Mouse (Mus musculus) liver, embryonic 16.5 days (tissue): ENCODE data around the gene Iqgap2. TPM values are rescaled to one million over a fixed set of nuclear protein-coding genes. Genes with fewer than 3 reads are reported as not detected.

ENCODE experiments used
- ATAC-seq: fragments of 200-750 bp; cut with Nextera tagmentation; 2 replicates; pipeline ENCODE4 v1.8.0; 2017; ENCODE audit warnings: low read depth, mild to moderate bottlenecking, moderate number of reproducible peaks, moderate library complexity
- H3K27ac ChIP-seq: fragments of 300-500 bp; sonication (generic); 2 replicates; pipeline ENCODE4 v1.5.1; 2014; ENCODE audit warnings: mild to moderate bottlenecking, low read length
- H3K27me3 ChIP-seq: fragments of 300-500 bp; sonication (generic); 2 replicates; pipeline ENCODE4 v1.6.1; 2014; ENCODE audit warnings: low read depth, low read length, mixed read lengths; ENCODE audit not compliant: control insufficient read depth, insufficient read depth
- H3K36me3 ChIP-seq: fragments of 300-500 bp; sonication (generic); 2 replicates; pipeline ENCODE4 v1.6.1; 2014; ENCODE audit warnings: mild to moderate bottlenecking; ENCODE audit not compliant: control insufficient read depth, insufficient read depth
- H3K4me1 ChIP-seq: fragments of 300-500 bp; sonication (generic); 2 replicates; pipeline ENCODE4 v1.6.1; 2014; ENCODE audit warnings: low read depth, low read length, mixed read lengths; ENCODE audit not compliant: control insufficient read depth
- H3K4me2 ChIP-seq: fragments of 300-500 bp; sonication (generic); 2 replicates; pipeline ENCODE4 v1.6.1; 2014; ENCODE audit warnings: low read depth, low read length, mixed read lengths
- H3K4me3 ChIP-seq: fragments of 300-500 bp; sonication (generic); 2 replicates; pipeline ENCODE4 v1.5.1; 2014; ENCODE audit warnings: low read depth, mild to moderate bottlenecking, low read length
- H3K9ac ChIP-seq: fragments of 300-500 bp; sonication (generic); 2 replicates; pipeline ENCODE4 v1.6.1; 2014; ENCODE audit warnings: low read depth, low read length
- H3K9me3 ChIP-seq: fragments of 300-500 bp; sonication (generic); replicated peaks from 2 replicates; pipeline ENCODE4 v1.6.1; 2016; ENCODE audit warnings: low read length; ENCODE audit not compliant: control insufficient read depth
- WGBS: fragments of 180-500 bp; shearing (Covaris S2); extraction: QIAGEN DNeasy Blood & Tissue Kit; methylation state at CpG from one replicate; pipeline ENCODE4 v1.1.7; 2014; ENCODE audit not compliant: insufficient replicate concordance; 5-methylcytosine and 5-hydroxymethylcytosine counted together
- polyA plus RNA-seq: library from polyadenylated mRNA; unstranded; fragments of >200 nt; fragmentation: Nextera tagmentation; extraction: Ambion mirVana; gene quantifications from 2 replicates; pipeline ENCODE4 v1.2.1, GENCODE M21; 2015

Iqgap2 gene
- polyA plus RNA-seq, 1 experiment from 2014 or later: 20.3 TPM

DNA sequence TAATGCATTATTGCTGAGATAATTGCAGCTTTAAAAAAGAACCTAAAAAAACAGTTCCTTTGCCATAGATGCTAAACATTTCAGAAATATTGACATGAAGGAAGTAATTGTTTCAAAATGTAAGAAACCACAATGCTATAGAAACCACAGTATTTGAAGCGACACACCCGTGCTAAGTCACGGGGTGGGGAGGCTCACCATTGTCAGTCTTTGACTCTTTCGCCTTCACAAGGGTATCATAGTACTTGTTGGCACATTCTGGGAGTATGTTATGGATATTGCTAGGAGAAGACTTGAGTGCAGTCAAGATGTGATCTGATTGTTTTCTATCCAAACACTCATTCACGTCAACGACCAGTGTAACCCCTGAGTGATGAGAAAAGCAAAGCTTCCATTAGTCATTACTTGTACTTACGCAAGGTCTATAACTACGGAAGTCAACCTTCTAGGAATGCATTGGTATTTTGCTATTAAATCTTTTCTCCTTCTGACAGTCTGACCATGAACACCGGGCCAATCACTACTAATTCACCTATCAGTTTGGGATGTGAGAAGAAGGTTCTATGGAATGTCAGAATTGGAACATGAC, 207.0 kb downstream of the Iqgap2 start:
- no peak overlapping the region for H3K27ac ChIP-seq
- H3K4me2 ChIP-seq: no peak overlapping the region
- ATAC-seq: no peak
- no peaks in the 10 kb centered on the region for H3K9me3 ChIP-seq
- H3K4me1 ChIP-seq: peaks cover 29% of the 10 kb centered on the region
- no peaks in the 10 kb centered on the region for H3K27me3 ChIP-seq
- H3K9ac ChIP-seq: no peak overlapping the region
- 62% methylated on average over 9 of the region's 9 CpGs for WGBS
- no peak overlapping the region for H3K4me3 ChIP-seq
- no peaks in the 10 kb centered on the region; the same call in 1 of the 2 replicates for H3K36me3 ChIP-seq

DNA sequence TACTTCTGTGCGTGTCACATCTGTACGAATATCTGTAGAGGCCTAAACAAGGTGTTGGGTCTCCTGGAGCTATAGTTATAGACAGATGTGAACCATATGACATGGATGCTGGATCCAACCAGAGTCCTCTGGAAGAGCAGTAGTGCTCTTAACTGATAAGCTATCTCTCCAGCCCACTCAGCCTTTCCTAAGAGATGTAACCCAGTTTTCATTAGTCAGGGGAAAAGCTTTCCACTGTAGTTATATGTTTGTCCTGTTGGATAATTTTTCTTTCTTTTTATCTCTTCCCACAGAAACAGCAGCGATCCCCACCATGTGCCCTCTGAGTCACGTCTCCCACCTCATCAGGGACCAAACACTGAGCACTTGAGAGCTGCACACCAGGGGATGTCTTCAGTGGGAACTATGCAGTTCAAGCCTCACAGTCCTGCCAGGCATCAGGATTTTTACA, 212.2 kb downstream of the Iqgap2 start:
- H3K4me3 ChIP-seq: 0 out of 2 replicates have a peak overlapping the region, but pooled peaks have one; percentile 12
- ATAC-seq: peak; percentile 97
- no peaks in the 10 kb centered on the region for H3K27me3 ChIP-seq
- H3K4me2 ChIP-seq: peak overlapping the region; percentile 56
- peaks cover 27% of the 10 kb centered on the region for H3K4me1 ChIP-seq
- no peaks in the 10 kb centered on the region for H3K9me3 ChIP-seq
- peak overlapping the region; percentile 100 for H3K27ac ChIP-seq
- peaks cover 3% of the 10 kb centered on the region; the same call in 1 of the 2 replicates for H3K36me3 ChIP-seq
- 28% methylated on average over 4 of the region's 4 CpGs for WGBS
- peak overlapping the region; percentile 56 for H3K9ac ChIP-seq

DNA sequence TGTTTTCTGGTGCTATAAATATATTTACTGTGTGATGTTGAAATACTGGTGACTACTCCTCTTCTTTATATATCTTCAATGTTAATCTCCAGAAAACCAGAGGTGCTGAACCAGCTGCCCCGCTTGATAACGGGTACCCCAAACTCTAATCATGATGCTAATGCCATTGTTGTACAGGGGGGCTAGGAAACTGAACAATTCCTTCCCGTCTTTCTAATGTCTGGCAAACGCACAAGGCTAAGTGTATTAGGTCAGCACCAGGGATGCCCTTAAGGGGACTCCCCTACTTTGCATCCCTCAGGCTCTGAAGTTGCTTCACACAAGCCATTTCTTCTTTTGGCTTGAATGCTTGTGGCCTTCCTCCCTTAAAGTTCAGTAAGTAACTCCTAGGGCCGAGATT, 212.6 kb downstream of the Iqgap2 start:
- Histone ChIP-seq H3K27me3 (no peaks in the 10 kb centered on the region), H3K36me3 (peaks cover 3% of the 10 kb centered on the region; the same call in 1 of the 2 replicates), H3K4me3 (0 out of 2 replicates have a peak overlapping the region, but pooled peaks have one; percentile 12), H3K27ac (peak overlapping the region; percentile 100), H3K9me3 (no peaks in the 10 kb centered on the region), H3K4me2 (peak overlapping the region; percentile 56), H3K4me1 (peaks cover 30% of the 10 kb centered on the region), H3K9ac (peak overlapping the region; percentile 56)
- ATAC-seq: peak; percentile 71
- 31% methylated on average over 5 of the region's 5 CpGs for WGBS

- H3K9me3 ChIP-seq: no peaks in the 10 kb centered on the region
- H3K36me3 ChIP-seq: peaks cover 27% of the 10 kb centered on the region
- ATAC-seq: peak; percentile 4; the same call in 1 of the 2 replicates
- WGBS: 41% methylated on average over 7 of the region's 7 CpGs
- H3K4me1 ChIP-seq: peaks cover 29% of the 10 kb centered on the region
- H3K27me3 ChIP-seq: no peaks in the 10 kb centered on the region
- H3K4me2 ChIP-seq: peak overlapping the region; percentile 69
- H3K27ac ChIP-seq: peak overlapping the region; percentile 99
- peak overlapping the region; percentile 63 for H3K4me3 ChIP-seq
- peak overlapping the region; percentile 71 for H3K9ac ChIP-seq
These were observed 219.3 kb downstream of the Iqgap2 start for GRCm38 (mm10) chr13:95672372-95672771.

GRCm38 (mm10) chr13:95671108-95671897, 220.4 kb downstream of the Iqgap2 start:
- Histone ChIP-seq H3K9me3 (no peaks in the 10 kb centered on the region), H3K27ac (peak overlapping the region; percentile 99), H3K9ac (peak overlapping the region; percentile 71), H3K27me3 (no peaks in the 10 kb centered on the region), H3K4me2 (peak overlapping the region; percentile 69), H3K4me3 (peak overlapping the region; percentile 63), H3K36me3 (peaks cover 30% of the 10 kb centered on the region), H3K4me1 (peaks cover 29% of the 10 kb centered on the region)
- 22% methylated on average over 9 of the region's 9 CpGs for WGBS
- peak; percentile 93 for ATAC-seq

GRCm38 (mm10) chr13:95670534-95670933, 221.2 kb downstream of the Iqgap2 start:
- Histone ChIP-seq H3K27me3 (no peaks in the 10 kb centered on the region), H3K9ac (peak overlapping the region; percentile 71), H3K9me3 (no peaks in the 10 kb centered on the region), H3K4me2 (peak overlapping the region; percentile 69), H3K27ac (peak overlapping the region; percentile 99), H3K4me3 (peak overlapping the region; percentile 63), H3K4me1 (peaks cover 29% of the 10 kb centered on the region), H3K36me3 (peaks cover 32% of the 10 kb centered on the region)
- 59% methylated on average over 5 of the region's 5 CpGs for WGBS
- ATAC-seq: peak; percentile 49

DNA sequence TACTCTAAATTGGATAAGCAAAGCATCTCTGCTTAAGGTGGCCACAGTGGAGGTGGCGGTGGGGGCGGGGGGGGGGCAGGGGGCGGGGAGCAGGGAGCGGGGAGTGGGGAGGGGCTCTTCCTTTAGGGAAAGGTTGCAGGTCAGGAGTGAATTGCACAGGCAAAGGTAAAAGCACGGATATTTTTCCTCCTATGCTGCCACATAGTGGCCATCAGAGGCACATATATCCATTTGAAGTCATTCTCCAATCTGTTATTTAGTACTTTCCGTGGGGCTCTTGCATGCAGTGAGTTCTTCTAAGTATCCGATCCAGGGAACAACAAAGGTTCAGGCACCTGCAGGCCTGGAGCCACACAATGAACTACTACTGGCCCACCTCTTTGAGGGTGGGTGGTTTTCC, 224.5 kb downstream of the Iqgap2 start:
- no peaks in the 10 kb centered on the region for H3K27me3 ChIP-seq
- H3K4me2 ChIP-seq: no peak overlapping the region
- H3K9ac ChIP-seq: no peak overlapping the region
- WGBS: 33% methylated on average over 7 of the region's 7 CpGs
- no peak overlapping the region for H3K4me3 ChIP-seq
- no peak overlapping the region; the same call in 1 of the 2 replicates for H3K27ac ChIP-seq
- ATAC-seq: no peak
- no peaks in the 10 kb centered on the region for H3K9me3 ChIP-seq
- H3K4me1 ChIP-seq: peaks cover 16% of the 10 kb centered on the region
- H3K36me3 ChIP-seq: peaks cover 61% of the 10 kb centered on the region

GRCm38 (mm10) chr13:95665644-95666356, 225.9 kb downstream of the Iqgap2 start:
- no peak overlapping the region for H3K4me3 ChIP-seq
- no peak overlapping the region for H3K27ac ChIP-seq
- WGBS: 88% methylated on average over 13 of the region's 13 CpGs
- no peaks in the 10 kb centered on the region for H3K9me3 ChIP-seq
- no peak overlapping the region for H3K9ac ChIP-seq
- ATAC-seq: no peak
- no peaks in the 10 kb centered on the region for H3K27me3 ChIP-seq
- H3K4me1 ChIP-seq: peaks cover 12% of the 10 kb centered on the region
- H3K36me3 ChIP-seq: peaks cover 73% of the 10 kb centered on the region
- no peak overlapping the region for H3K4me2 ChIP-seq
